Mouse (Mus musculus) forebrain, embryonic 16.5 days (tissue): Measurements from ENCODE around the gene Oaz3. TPM values are rescaled to one million over a fixed set of nuclear protein-coding genes. Genes with fewer than 3 reads are reported as not detected.

ENCODE experiments used
- ATAC-seq: fragments of 200-750 bp; cut with Nextera tagmentation; 2 replicates; pipeline ENCODE4 v1.8.0; 2017; ENCODE audit warnings: mild to moderate bottlenecking, moderate library complexity
- H3K27ac ChIP-seq: fragments of 300-500 bp; sonication (generic); 2 replicates; pipeline ENCODE4 v1.5.1; 2014; ENCODE audit warnings: low read length, control low read depth
- H3K27me3 ChIP-seq: fragments of 300-500 bp; sonication (generic); replicated peaks from 2 replicates; pipeline ENCODE4 v1.6.1; 2014; ENCODE audit warnings: low read length; ENCODE audit not compliant: control insufficient read depth, insufficient read depth
- H3K36me3 ChIP-seq: fragments of 300-500 bp; sonication (generic); 2 replicates; pipeline ENCODE4 v1.6.1; 2014; ENCODE audit not compliant: control insufficient read depth, insufficient read depth
- H3K4me1 ChIP-seq: fragments of 300-500 bp; sonication (generic); replicated peaks from 2 replicates; pipeline ENCODE4 v1.6.1; 2014; ENCODE audit warnings: low read length; ENCODE audit not compliant: control insufficient read depth, insufficient read depth
- H3K4me2 ChIP-seq: fragments of 300-500 bp; sonication (generic); 2 replicates; pipeline ENCODE4 v1.6.1; 2014; ENCODE audit warnings: mild to moderate bottlenecking, low read length, control low read depth
- H3K4me3 ChIP-seq: fragments of 300-500 bp; sonication (generic); replicated peaks from 2 replicates; pipeline ENCODE4 v1.5.1; 2014; ENCODE audit warnings: mild to moderate bottlenecking, low read length, control low read depth
- H3K9ac ChIP-seq: fragments of 300-500 bp; sonication (generic); replicated peaks from 2 replicates; pipeline ENCODE4 v1.6.1; 2014; ENCODE audit warnings: low read depth, low read length, control low read depth
- H3K9me3 ChIP-seq: fragments of 300-500 bp; sonication (generic); 2 replicates; pipeline ENCODE4 v1.6.1; 2016; ENCODE audit warnings: low read length; ENCODE audit not compliant: control insufficient read depth
- WGBS: fragments of 180-500 bp; shearing (Covaris S2); extraction: QIAGEN DNeasy Blood & Tissue Kit; methylation state at CpG from one replicate; pipeline ENCODE4 v1.1.7; 2014; 5-methylcytosine and 5-hydroxymethylcytosine counted together
- polyA plus RNA-seq: library from polyadenylated mRNA; unstranded; fragments of >200 nt; fragmentation: Nextera tagmentation; extraction: Ambion mirVana; gene quantifications from 2 replicates; pipeline ENCODE4 v1.2.1, GENCODE M21; 2015

The Oaz3 gene
- polyA plus RNA-seq, 1 experiment from 2014 or later = 2.2 TPM

DNA sequence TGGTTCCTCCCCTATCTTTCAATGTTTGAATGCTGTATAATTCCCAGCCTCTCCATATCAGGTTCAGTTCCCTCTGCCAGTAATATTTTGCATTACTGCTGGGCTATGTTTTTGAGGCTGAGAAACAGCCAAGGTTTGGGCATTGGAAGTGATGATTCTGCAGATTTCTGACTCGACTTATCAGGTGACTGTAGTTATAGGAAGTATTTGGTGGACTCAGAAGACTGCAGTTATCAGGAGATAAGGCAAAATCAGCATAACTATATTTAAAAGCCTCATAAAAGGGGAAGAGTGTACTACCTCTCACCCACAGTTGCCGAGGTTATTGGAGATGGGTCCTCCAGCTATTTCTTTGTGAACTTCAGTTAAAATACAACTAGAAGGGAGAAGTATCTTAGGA lies 12.7 kb downstream of the Oaz3 start:
- Histone ChIP-seq H3K4me2 (no peak overlapping the region), H3K36me3 (peaks cover 21% of the 10 kb centered on the region), H3K9me3 (no peaks in the 10 kb centered on the region), H3K27me3 (no peaks in the 10 kb centered on the region), H3K4me3 (no peak overlapping the region), H3K4me1 (no peaks in the 10 kb centered on the region), H3K27ac (no peak overlapping the region), H3K9ac (no peak overlapping the region)
- WGBS = 89% methylated on average over 2 of the region's 2 CpGs
- no peak for ATAC-seq

DNA sequence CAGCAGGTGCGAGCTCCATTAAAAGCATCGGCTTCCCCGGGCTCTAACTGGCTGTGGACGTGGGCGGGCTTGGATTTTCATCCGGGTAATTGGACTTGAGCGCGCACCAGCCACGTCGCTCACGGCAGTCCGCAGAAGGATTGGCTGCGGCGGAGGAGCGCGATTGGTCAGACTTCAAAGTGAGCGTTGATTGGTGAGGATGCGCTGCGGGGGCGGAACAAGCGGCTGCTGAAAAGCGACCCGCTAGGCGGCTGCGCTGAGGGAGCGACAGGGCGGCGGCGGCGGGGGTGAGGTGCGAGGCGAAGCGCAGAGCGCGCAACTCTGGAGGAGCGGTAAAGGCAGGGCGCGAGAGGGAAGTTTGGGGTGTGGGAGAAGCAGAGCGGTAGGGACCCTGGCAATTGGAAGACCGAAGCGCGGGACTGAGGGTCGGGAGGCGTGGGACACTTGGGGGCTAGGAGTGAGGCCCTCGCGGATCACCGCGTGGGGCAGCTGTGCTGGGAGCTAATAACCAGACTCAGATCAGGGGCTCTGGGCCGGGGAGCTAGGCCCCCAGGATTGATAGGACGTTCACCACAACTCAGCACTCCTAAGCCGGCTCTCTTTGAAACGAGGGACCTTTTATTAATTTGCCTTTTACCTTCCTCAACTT lies 30.6 kb downstream of the Oaz3 start, which contains the start of gene Tdrkh:
Gene Tdrkh (plus strand): TSS at position 243 of the 649 bp plus-strand sequence.
- Histone ChIP-seq H3K9me3 (no peaks in the 10 kb centered on the region), H3K4me3 (peak within 1 kb of the TSS; percentile 77), H3K4me1 (peaks cover 12% of the 10 kb centered on the region), H3K9ac (peak within 1 kb of the TSS; percentile 79), H3K27me3 (no peaks in the 10 kb centered on the region), H3K36me3 (no peaks in the 10 kb centered on the region), H3K4me2 (peak within 1 kb of the TSS; percentile 96), H3K27ac (peak within 1 kb of the TSS; percentile 90)
- ATAC-seq = peak; percentile 99
- 4% methylated on average over 49 of the region's 52 CpGs for WGBS

DNA sequence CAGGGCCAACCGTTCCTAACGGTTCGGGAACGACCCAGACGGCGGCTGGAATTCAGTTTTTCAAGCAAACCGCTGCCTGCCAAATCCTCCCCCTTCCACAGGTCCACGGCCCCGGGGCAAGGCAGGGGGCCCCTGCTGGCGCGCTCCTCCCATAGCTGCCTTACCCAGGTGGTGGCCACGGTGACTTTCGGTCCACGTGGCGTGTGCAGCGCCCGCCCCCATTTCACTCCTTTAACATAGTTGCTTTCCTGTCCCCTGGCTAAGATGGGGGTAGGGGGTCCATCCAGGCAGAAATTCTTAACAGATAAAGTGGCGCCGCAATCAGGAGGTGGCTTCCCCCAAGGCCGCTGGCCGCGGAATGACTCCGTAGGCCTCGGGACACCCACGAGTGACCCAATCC lies 31.2 kb downstream of the Oaz3 start:
- no peaks in the 10 kb centered on the region for H3K9me3 ChIP-seq
- H3K27me3 ChIP-seq = no peaks in the 10 kb centered on the region
- H3K4me2 ChIP-seq = peak overlapping the region; percentile 96
- no peaks in the 10 kb centered on the region for H3K36me3 ChIP-seq
- peak overlapping the region; percentile 77 for H3K4me3 ChIP-seq
- peak overlapping the region; percentile 90 for H3K27ac ChIP-seq
- WGBS = 2% methylated on average over 24 of the region's 25 CpGs
- peak overlapping the region; percentile 79 for H3K9ac ChIP-seq
- peaks cover 12% of the 10 kb centered on the region for H3K4me1 ChIP-seq
- peak; percentile 41 for ATAC-seq

DNA sequence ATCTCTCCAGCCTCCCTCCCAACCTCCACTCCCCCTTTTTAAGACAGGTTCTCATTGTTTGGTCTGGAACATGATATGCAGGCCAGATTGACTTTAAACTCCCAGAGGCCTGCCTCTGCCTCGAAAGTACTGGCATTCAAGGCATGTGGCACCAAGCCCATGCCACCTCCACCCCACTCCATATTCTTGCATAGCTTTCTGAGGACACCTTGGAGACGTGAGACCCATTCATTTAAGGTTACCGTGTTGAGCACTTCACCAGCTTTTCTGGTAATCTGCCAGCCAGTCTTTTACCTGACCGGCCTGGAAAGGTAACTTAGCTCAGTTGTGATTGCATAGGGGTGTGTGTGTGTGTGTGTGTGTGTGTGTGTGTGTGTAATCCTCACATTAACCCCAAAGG lies 38.2 kb downstream of the Oaz3 start:
- Histone ChIP-seq H3K4me1 (peaks cover 5% of the 10 kb centered on the region; the same call in 1 of the 2 replicates), H3K9me3 (no peaks in the 10 kb centered on the region), H3K27me3 (no peaks in the 10 kb centered on the region), H3K4me2 (no peak overlapping the region), H3K9ac (no peak overlapping the region), H3K27ac (no peak overlapping the region), H3K4me3 (no peak overlapping the region), H3K36me3 (no peaks in the 10 kb centered on the region)
- no peak for ATAC-seq
- WGBS = 73% methylated on average over 4 of the region's 4 CpGs

DNA sequence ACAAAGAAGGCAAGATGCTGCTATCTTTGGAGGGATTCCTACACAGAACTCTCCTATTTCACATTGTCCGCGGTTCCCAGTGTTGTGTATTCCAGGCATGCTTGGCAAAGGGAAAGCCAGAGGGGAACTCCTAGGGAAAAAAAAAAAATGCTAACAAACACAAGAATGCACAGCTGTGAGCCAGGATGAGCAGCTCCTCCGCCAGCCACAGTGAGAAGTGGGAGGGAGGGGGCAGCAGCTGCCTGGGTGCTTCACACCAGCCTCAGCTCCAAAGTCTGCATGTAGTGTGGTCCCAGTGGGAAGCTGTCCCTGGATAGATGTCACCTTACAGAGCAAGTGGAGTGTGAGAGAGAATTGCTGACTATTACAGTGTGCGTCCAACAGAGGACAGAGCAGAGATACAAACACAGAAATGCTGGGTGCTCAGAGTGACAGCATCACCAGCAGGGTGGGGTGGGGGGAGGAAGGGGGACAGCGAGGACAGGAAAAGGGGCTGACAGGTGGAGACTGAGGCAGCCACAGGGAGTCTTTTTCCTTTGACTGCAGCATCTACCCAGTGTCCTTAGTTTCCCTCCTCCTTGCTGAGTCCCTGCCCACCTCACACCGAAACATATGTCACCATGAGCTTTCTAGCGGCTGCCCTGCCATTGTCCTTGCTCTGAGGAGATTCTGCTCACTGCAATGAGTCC lies 39.2 kb downstream of the Oaz3 start:
- Histone ChIP-seq H3K4me3 (no peak overlapping the region), H3K4me2 (no peak overlapping the region), H3K9me3 (no peaks in the 10 kb centered on the region), H3K27ac (0 out of 2 replicates have a peak overlapping the region, but pooled peaks have one; percentile 21), H3K36me3 (no peaks in the 10 kb centered on the region), H3K4me1 (peaks cover 11% of the 10 kb centered on the region), H3K9ac (no peak overlapping the region), H3K27me3 (no peaks in the 10 kb centered on the region)
- ATAC-seq = peak; percentile 69
- WGBS = 24% methylated on average over 7 of the region's 7 CpGs

DNA sequence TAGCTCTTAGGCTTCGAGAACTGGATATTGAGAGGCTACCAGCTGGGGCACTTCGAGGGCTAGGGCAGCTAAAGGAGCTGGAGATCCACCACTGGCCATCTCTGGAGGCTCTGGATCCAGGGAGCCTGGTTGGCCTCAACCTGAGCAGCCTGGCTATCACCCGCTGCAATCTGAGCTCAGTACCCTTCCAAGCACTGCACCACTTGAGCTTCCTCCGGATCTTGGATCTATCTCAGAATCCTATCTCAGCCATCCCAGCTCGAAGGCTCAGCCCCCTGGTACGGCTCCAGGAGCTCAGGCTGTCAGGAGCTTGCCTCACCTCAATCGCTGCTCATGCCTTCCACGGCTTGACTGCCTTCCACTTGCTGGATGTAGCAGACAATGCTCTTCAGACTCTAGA lies 41.3 kb downstream of the Oaz3 start:
- no peaks in the 10 kb centered on the region for H3K36me3 ChIP-seq
- H3K4me3 ChIP-seq = no peak overlapping the region
- H3K4me1 ChIP-seq = peaks cover 21% of the 10 kb centered on the region
- no peak overlapping the region for H3K4me2 ChIP-seq
- 81% methylated on average over 8 of the region's 8 CpGs for WGBS
- no peak overlapping the region for H3K9ac ChIP-seq
- ATAC-seq = no peak
- no peaks in the 10 kb centered on the region for H3K9me3 ChIP-seq
- H3K27ac ChIP-seq = no peak overlapping the region
- no peaks in the 10 kb centered on the region for H3K27me3 ChIP-seq

DNA sequence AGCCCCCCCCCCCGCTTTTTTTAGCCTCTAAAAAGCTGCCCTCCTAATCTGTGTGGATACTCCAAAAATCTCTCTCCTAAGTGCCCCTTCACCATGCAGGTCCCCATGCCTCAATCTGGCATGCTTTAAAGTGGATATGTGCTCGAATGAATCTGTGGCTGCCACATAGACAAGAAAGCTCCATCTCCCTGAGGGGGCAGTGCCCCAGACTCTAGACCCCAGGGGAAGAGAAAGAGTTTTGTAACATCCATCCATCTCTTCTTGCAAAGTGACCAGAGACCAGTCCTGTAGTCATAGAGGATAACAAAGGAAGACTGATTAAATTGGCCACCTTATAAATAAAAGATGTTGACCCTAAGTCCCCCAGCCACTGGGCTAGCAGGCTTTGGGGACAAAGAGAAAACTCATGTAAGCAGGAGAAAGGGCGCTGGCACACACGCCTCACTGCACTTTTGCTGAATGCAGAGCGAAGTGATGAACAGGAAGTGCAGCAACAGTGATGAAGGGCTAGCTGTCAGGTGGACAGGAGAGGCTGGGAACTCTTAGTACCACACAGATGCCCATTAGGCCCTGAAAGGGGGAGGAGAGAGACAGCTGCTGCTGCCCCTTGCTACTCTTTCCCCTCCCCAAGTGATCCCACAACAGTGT lies 43.9 kb downstream of the Oaz3 start:
- peak overlapping the region; percentile 67; the same call in 1 of the 2 replicates for H3K9ac ChIP-seq

DNA sequence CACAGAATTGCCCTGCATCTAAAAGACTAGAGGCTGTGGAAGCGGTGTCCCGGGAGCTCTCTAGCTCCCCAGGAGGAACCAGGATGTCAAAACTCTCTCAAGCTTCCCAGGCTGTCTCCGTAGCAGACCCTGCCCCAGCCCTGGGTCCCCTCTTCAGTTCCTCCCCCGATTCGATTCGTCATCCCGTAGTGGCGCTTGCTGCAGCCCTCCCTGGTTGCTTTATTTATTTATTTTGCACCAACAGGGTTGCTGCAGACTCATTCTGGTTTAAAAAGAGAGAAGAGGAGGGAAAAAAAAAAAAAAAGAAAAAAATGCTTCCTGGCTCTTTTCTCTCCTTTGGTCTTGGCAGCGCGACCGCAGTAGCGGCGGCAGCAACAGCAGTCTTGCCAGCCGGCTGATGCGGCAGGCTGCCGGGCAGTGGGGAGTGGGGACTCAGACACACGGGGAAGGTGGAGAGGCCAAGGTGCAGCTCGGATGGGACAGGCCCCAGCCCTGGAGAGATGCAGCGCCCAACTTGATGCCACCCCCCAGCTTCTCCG lies 44.7 kb downstream of the Oaz3 start:
- H3K9ac ChIP-seq = peak overlapping the region; percentile 67
- H3K4me1 ChIP-seq = peaks cover 16% of the 10 kb centered on the region
- ATAC-seq = peak; percentile 90
- no peaks in the 10 kb centered on the region for H3K27me3 ChIP-seq
- H3K36me3 ChIP-seq = no peaks in the 10 kb centered on the region
- WGBS = 2% methylated on average over 20 of the region's 20 CpGs
- H3K4me2 ChIP-seq = peak overlapping the region; percentile 78
- H3K27ac ChIP-seq = no peak overlapping the region
- peak overlapping the region; percentile 44 for H3K4me3 ChIP-seq
- no peaks in the 10 kb centered on the region for H3K9me3 ChIP-seq

More for the DNA sequence above, 43.9 kb downstream of the Oaz3 start:
- peaks cover 19% of the 10 kb centered on the region for H3K4me1 ChIP-seq
- H3K27ac ChIP-seq = no peak overlapping the region
- 12% methylated on average over 5 of the region's 5 CpGs for WGBS
- peak overlapping the region; percentile 78 for H3K4me2 ChIP-seq
- 0 out of 2 replicates have a peak, but pooled peaks have one; percentile 1 for ATAC-seq
- H3K4me3 ChIP-seq = peak overlapping the region; percentile 44
- no peaks in the 10 kb centered on the region for H3K36me3 ChIP-seq
- no peaks in the 10 kb centered on the region for H3K9me3 ChIP-seq
- no peaks in the 10 kb centered on the region for H3K27me3 ChIP-seq

DNA sequence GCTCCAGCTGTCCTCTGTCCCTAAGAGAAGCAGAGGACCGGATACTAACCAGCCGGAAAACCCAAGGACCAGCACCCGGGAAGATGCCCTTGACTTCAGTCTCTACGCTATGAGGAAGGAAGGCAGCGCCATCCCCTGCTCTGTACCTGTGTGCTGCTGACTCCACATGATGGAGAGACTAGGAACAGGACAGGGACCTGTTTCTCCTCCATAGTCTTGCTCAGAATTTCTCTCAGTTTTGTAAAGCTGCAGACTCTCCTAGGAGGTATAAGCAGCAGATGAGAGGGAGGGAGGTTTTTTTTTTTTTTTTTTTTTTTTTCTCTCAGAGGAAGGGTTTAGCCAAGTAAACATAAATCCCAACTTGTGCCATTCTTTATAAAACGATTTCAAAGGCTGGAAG lies 45.5 kb downstream of the Oaz3 start, which contains the start of gene Lingo4:
Gene Lingo4 (plus strand): TSS at position 301 of the 400 bp plus-strand sequence.
- no peak within 1 kb of the TSS for H3K27ac ChIP-seq
- no peak for ATAC-seq
- WGBS = 75% methylated on average over 6 of the region's 6 CpGs

More for the DNA sequence above, 45.5 kb downstream of the Oaz3 start, which contains the start of gene Lingo4:
- no peaks in the 10 kb centered on the region for H3K9me3 ChIP-seq
- H3K4me2 ChIP-seq = peak within 1 kb of the TSS; percentile 78
- peak within 1 kb of the TSS; percentile 67 for H3K9ac ChIP-seq
- peaks cover 16% of the 10 kb centered on the region for H3K4me1 ChIP-seq
- no peaks in the 10 kb centered on the region for H3K27me3 ChIP-seq
- no peaks in the 10 kb centered on the region for H3K36me3 ChIP-seq
- peak within 1 kb of the TSS; percentile 44 for H3K4me3 ChIP-seq
